Mouse (Mus musculus) adrenal gland, postnatal 0 days (tissue): ENCODE data around the gene AU040320. TPM values are rescaled to one million over a fixed set of nuclear protein-coding genes. Genes with fewer than 3 reads are reported as not detected.

Experiments
- polyA plus RNA-seq: library from polyadenylated mRNA; unstranded; fragments of >200 nt; fragmentation: Nextera tagmentation; extraction: Ambion mirVana; gene quantifications from 2 replicates; pipeline ENCODE4 v1.2.1, GENCODE M21; 2015

AU040320 gene
- 17.3 and 26.1 TPM in 2 replicates for polyA plus RNA-seq

GRCm38 (mm10) chr4:126753268-126754230 lies at the start of gene AU040320, which contains the start of gene Ncdn:
Gene AU040320 (plus strand): TSS chr4:126753544.
Gene Ncdn (minus strand): TSS chr4:126753438.

GRCm38 (mm10) chr4:126736001-126736414 lies 17.3 kb upstream of the AU040320 start, which contains the start of gene Tfap2e:
Gene Tfap2e (minus strand): TSS chr4:126736240.

Other genes starting within 250 kb of the AU040320 start
- 1.1 and 1.9 TPM in 2 replicates for gene Ago4, start 220.1 kb upstream of the AU040320 start, polyA plus RNA-seq
- gene Clspn, start 196.6 kb upstream of the AU040320 start, polyA plus RNA-seq = 7.5 and 9.7 TPM in 2 replicates
- gene 5730409E04Rik, start 143.7 kb upstream of the AU040320 start, polyA plus RNA-seq = 6.1 and 6.4 TPM in 2 replicates
- 307 and 405 TPM in 2 replicates for gene Psmb2, start 75.9 kb upstream of the AU040320 start, polyA plus RNA-seq
- gene Tfap2e, start 17.3 kb upstream of the AU040320 start, polyA plus RNA-seq = not detected in 2 replicates
- 24.6 and 25.8 TPM in 2 replicates for gene Ncdn, start 106 bp upstream of the AU040320 start, polyA plus RNA-seq
- 10.0 and 18.0 TPM in 2 replicates for gene Zmym4, start 214.6 kb downstream of the AU040320 start, polyA plus RNA-seq